Mouse (Mus musculus) heart, postnatal 0 days (tissue): Measurements from ENCODE around the gene Syngr2. TPM values are rescaled to one million over a fixed set of nuclear protein-coding genes. Genes with fewer than 3 reads are reported as not detected.

Experiments
- ATAC-seq: fragments of 200-750 bp; cut with Nextera tagmentation; 2 replicates; pipeline ENCODE4 v1.8.0; 2017; ENCODE audit warnings: low read depth, moderate number of reproducible peaks, moderate library complexity; ENCODE audit not compliant: insufficient read depth
- DNase-seq: peaks from one replicate; pipeline ENCODE4 v3.0.0-alpha.2; 2016; ENCODE audit warnings: low spot score
- H3K27ac ChIP-seq: fragments of 300-500 bp; sonication (generic); 2 replicates; pipeline ENCODE4 v1.5.1; 2014; ENCODE audit warnings: low read depth, mild to moderate bottlenecking
- H3K27me3 ChIP-seq: fragments of 300-500 bp; sonication (generic); 2 replicates; pipeline ENCODE4 v1.6.1; 2014; ENCODE audit warnings: low read length, mixed read lengths; ENCODE audit not compliant: control insufficient read depth, insufficient read depth
- H3K36me3 ChIP-seq: fragments of 300-500 bp; sonication (generic); replicated peaks from 2 replicates; pipeline ENCODE4 v1.6.1; 2014; ENCODE audit warnings: low read length, mixed read lengths; ENCODE audit not compliant: control insufficient read depth, insufficient read depth
- H3K4me1 ChIP-seq: fragments of 300-500 bp; sonication (generic); 2 replicates; pipeline ENCODE4 v1.6.1; 2014; ENCODE audit warnings: antibody characterized with exemption; ENCODE audit not compliant: control insufficient read depth, insufficient read depth
- H3K4me2 ChIP-seq: fragments of 300-500 bp; sonication (generic); 2 replicates; pipeline ENCODE4 v1.6.1; 2014; ENCODE audit warnings: low read depth, mild to moderate bottlenecking, low read length, moderate library complexity
- H3K4me3 ChIP-seq: fragments of 300-500 bp; sonication (generic); 2 replicates; pipeline ENCODE4 v1.5.1; 2014; ENCODE audit warnings: low read depth, low read length
- H3K9ac ChIP-seq: fragments of 300-500 bp; sonication (generic); replicated peaks from 2 replicates; pipeline ENCODE4 v1.6.1; 2014; ENCODE audit warnings: low read depth, low read length, mixed read lengths
- H3K9me3 ChIP-seq: fragments of 300-500 bp; sonication (generic); replicated peaks from 2 replicates; pipeline ENCODE4 v1.6.1; 2016; ENCODE audit warnings: low read length; ENCODE audit not compliant: control insufficient read depth
- CTCF ChIP-seq: IDR thresholded peaks from 2 replicates; pipeline ENCODE4 v1.5.1; 2016; ENCODE audit warnings: antibody characterized with exemption, control low read depth, low read depth
- EP300 ChIP-seq: IDR thresholded peaks from 2 replicates; pipeline ENCODE4 v1.6.1; 2016; ENCODE audit warnings: antibody characterized with exemption, low read depth
- WGBS: fragments of 180-500 bp; shearing (Covaris S2); extraction: QIAGEN DNeasy Blood & Tissue Kit; methylation state at CpG from one replicate; pipeline ENCODE4 v1.1.7; 2014; 5-methylcytosine and 5-hydroxymethylcytosine counted together
- polyA plus RNA-seq: library from polyadenylated mRNA; unstranded; fragments of >200 nt; fragmentation: Nextera tagmentation; extraction: Ambion mirVana; gene quantifications from 2 replicates; pipeline ENCODE4 v1.2.1, GENCODE M21; 2015
- total RNA-seq: library from RNA; depleted of rRNA; stranded (reverse); fragments of >200 nt; gene quantifications from 2 replicates; pipeline ENCODE4 v1.2.3, GENCODE M21; 2014; ENCODE audit warnings: low replicate concordance

Syngr2 gene
- total and polyA plus RNA-seq, 2 experiments from 2014 or later = 95.2 to 151 TPM

GRCm38 (mm10) chr11:117848271-117848984 is 39.0 kb downstream of the Syngr2 start:
- DNase-seq (peak; percentile 35), ATAC-seq (peak; percentile 49)
- TF ChIP-seq CTCF (no peak), EP300 (no peak)
- Histone ChIP-seq H3K9ac (peak overlapping the region; percentile 71), H3K27ac (peak overlapping the region; percentile 91), H3K4me2 (peak overlapping the region; percentile 93), H3K4me1 (peaks cover 19% of the 10 kb centered on the region), H3K27me3 (no peaks in the 10 kb centered on the region), H3K36me3 (peaks cover 8% of the 10 kb centered on the region), H3K9me3 (no peaks in the 10 kb centered on the region), H3K4me3 (peak overlapping the region; percentile 57)
- WGBS = 4% methylated on average over 19 of the region's 19 CpGs

- Histone ChIP-seq H3K27me3 (no peaks in the 10 kb centered on the region), H3K9me3 (no peaks in the 10 kb centered on the region), H3K4me1 (peaks cover 19% of the 10 kb centered on the region), H3K4me2 (peak within 1 kb of the TSS; percentile 93), H3K9ac (peak within 1 kb of the TSS; percentile 71), H3K4me3 (peak within 1 kb of the TSS; percentile 57), H3K27ac (peak within 1 kb of the TSS; percentile 91), H3K36me3 (peaks cover 12% of the 10 kb centered on the region)
- no peak for TF ChIP-seq CTCF
- TF ChIP-seq EP300 = no peak
- WGBS = under 1% methylated on average over 51 of the region's 51 CpGs
- DNase-seq (peak; percentile 96), ATAC-seq (peak; percentile 96)
Measured at GRCm38 (mm10) chr11:117848985-117849671, 39.7 kb downstream of the Syngr2 start, which contains the start of gene Birc5. Gene Birc5 (plus strand): TSS chr11:117849251.

- Histone ChIP-seq H3K4me3 (no peak overlapping the region), H3K27me3 (no peaks in the 10 kb centered on the region), H3K4me2 (no peak overlapping the region), H3K36me3 (peaks cover 40% of the 10 kb centered on the region), H3K9me3 (no peaks in the 10 kb centered on the region), H3K9ac (no peak overlapping the region), H3K4me1 (peaks cover 18% of the 10 kb centered on the region), H3K27ac (no peak overlapping the region)
- WGBS = 85% methylated on average over 3 of the region's 3 CpGs
- TF ChIP-seq EP300 = no peak
- ATAC-seq (no peak), DNase-seq (no peak)
Measured at GRCm38 (mm10) chr11:117852875-117853274, 43.4 kb downstream of the Syngr2 start.

- Histone ChIP-seq H3K4me3 (no peak overlapping the region), H3K9ac (no peak overlapping the region), H3K4me2 (no peak overlapping the region), H3K9me3 (no peaks in the 10 kb centered on the region), H3K27ac (no peak overlapping the region), H3K4me1 (peaks cover 12% of the 10 kb centered on the region), H3K36me3 (peaks cover 43% of the 10 kb centered on the region), H3K27me3 (no peaks in the 10 kb centered on the region)
- DNase-seq (no peak), ATAC-seq (no peak)
- WGBS = 87% methylated on average over 9 of the region's 9 CpGs
- TF ChIP-seq EP300 (no peak), CTCF (no peak)
Measured at GRCm38 (mm10) chr11:117854241-117854640, 44.8 kb downstream of the Syngr2 start.

- ATAC-seq (no peak), DNase-seq (no peak)
- peaks cover 43% of the 10 kb centered on the region for H3K36me3 ChIP-seq
- H3K4me3 ChIP-seq = no peak overlapping the region
- no peaks in the 10 kb centered on the region for H3K9me3 ChIP-seq
- no peak overlapping the region for H3K4me2 ChIP-seq
- H3K27me3 ChIP-seq = peaks cover 8% of the 10 kb centered on the region
- no peak for TF ChIP-seq EP300
- no peak for TF ChIP-seq CTCF
- WGBS = 94% methylated on average over 5 of the region's 5 CpGs
- peaks cover 2% of the 10 kb centered on the region; the same call in 1 of the 2 replicates for H3K4me1 ChIP-seq
- H3K27ac ChIP-seq = no peak overlapping the region
- no peak overlapping the region for H3K9ac ChIP-seq
Measured at GRCm38 (mm10) chr11:117855360-117855759, 45.9 kb downstream of the Syngr2 start.
